Mouse (Mus musculus): ENCODE measurements around the gene Apoe. TPM values are rescaled to one million over a fixed set of nuclear protein-coding genes. Genes with fewer than 3 reads are reported as not detected.

Gene Apoe
- 14,325 and 17,049 TPM in 2 replicates for polyA plus RNA-seq (2012; rRNA removed)

DNA sequence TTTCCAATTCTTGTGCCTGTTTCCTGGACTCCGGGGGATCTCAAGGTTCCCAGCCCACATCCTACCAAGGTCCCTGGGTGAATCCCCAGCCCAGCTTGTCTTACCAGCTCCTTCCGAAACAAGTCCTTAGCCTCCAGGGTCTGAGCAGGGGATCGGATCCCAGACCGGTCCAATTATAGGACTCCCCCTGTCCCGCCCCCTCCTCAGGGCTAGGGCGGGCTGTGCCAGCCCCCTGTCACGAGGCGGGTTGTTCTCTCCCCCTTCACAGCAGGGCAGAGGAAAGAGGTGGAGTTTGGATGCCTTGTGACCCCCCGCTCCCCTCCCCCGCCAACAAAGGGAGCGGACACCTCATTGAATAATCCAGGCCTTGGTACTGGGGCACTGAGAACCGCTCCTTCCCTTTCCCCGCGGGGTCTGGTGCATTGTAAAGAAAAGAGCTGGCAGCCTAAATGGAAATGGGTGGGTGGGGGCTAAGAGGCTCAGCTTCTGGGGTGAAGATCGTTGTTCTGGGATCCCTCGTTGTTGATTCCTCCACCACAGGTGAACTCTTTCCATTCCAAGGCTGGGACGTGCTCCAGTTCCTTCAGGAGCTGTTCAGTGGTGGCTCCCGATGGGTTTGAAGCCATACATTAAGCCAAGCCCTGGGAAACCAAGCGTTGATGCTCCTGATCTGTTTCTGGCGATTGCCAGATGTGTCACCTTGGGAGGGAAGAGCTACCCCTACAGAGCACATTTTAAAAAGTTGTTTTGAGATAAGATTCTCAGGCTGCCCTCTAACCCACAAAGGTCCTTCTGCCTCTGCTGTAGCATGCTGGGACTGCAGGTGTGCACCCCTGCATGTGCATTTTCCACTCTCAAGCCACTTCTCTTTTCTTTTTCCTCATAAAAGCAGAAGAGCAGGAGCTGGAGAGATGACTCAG is at the start of gene Apoe:
Gene Apoe, minus strand, starts transcription at position 282 of the 920 bp plus-strand sequence.

DNA sequence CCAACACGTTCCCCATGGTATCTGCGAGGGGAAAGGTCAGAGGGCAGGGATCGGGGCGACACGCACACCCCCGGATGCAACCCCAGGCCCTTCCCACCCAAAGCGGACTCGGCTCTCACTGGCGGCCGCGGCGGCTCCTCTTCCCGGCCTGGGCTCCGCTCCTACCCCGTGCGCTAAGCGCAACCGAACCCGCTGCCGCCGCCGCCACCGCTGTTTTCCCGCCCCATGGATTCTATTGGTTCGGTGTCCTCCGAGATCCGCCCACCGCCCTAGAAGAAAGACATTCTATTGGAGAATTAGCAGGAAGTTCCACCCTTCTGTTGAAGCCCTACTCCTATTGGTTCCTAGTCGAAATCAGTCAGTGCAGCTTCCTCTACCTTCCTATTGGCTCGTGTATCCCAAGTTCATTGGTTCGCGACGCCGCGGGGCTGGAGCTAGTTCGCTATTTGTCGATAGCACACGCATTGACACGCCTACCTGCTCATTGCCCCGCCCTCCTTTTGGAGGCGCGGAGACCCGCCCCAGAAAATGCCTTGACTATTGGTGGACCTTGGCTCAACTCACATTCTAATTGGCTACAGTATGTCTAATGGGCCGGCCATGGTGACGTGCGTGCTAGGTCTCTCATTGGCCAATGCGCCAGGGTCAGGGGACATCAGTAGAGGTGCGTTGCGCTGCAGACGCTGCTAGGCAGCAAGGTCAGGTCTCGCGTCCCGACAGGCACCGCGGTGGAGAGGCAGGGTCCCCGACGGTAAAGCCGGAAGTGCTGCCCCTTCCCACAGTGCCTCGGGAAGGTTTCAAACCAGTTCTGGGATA is 16.5 kb upstream of the Apoe start, which contains the start of gene Tomm40:
Gene Tomm40, minus strand, starts transcription at position 200 of the 816 bp plus-strand sequence.

DNA sequence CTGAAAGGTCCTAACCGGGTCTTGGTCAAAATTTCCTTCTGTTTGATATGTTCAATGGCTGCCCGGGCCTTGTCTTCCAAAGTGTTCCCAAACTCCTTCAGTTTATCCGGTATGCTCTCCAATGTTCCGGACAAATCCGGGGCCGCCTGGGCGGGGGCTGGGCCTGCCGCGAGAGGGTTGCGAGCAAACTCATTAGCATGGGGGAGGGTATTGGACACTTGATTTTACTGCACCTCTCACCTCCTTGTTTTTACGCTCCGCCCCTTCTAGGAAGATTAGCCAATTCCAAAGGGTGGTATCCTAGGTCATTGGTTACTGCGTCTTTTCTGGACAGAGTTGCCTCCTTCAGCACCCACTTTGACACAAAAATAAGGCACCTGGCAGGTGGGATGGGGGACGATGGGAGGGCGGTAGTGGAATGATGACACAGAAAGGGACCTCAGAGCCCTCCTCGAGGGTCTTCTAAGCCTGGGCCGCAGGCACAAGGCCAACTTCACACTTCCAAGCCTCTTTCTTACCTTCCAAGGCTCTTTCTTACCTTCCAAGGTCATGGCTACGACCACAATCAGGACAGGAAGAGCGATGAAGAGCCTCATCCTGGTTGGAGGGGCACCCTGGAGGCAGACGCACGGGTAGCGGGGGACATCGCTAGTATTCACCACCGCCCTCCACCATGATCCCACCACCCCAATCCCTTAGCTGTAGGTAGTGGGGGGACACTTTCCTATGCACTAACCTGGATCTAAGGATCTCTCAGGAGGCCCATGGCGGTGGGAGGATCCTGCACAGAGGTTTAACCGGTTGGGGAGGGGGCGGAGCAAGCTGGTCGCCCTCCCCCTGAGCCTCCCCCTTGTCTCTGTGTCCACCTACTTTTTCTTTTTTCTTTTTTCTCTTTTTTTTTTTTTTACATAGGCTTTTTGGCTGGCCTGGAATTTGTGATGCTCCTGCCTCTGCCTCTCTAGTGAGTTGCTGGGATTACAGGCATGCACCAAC is 6.8 kb downstream of the Apoe start, which contains the start of gene Apoc1:
Gene Apoc1, minus strand, starts transcription at position 788 of the 993 bp plus-strand sequence.

DNA sequence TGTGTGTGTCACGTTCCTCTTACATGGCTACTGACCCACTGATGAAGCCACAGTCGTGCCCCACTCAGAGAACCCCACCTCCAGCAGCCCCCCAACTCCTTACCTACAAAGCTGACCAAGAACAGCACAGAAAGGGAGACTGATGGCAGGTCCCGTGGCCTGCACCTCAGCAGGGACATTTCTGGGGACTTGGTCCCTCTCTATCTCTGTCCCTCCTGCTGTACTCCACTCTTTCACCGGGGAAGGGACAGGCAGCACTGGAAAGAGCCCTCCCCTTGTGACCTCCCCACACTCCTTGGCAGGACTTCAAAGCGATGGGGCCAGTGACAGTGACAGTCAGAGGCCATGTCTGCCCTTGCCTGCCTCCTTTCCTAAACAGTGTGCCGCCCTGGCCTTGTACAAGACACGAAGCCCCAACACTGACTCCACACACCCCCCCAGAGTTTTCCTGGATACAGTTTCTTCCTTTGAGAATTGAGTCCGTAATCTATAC is 17.7 kb downstream of the Apoe start, which contains the start of the genes Gm44805 and Apoc4:
Gene Gm44805, minus strand, starts transcription at position 222 of the 493 bp plus-strand sequence.
Gene Apoc4, minus strand, starts transcription at position 278 of the 493 bp plus-strand sequence.

DNA sequence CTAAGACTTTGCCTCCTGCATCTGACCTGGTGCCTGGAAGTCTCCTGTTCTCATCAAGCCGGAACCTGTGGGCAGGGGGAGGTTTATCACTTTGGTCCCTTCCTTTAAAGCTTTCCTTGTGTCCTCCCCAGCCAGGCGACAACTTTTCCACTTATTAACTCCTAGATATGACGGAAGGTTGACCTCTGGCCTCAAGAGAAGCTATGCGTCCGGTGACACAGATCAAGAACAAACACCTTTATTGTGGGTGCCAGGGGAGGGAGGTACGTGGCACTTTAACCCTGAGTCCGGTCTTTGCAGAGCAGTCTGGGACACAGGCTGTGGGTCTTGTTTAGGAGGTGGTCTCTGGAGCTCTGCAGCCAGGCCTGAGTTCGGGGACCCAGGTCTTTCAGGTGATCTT is 21.1 kb downstream of the Apoe start, which contains the start of gene Apoc2:
Gene Apoc2, minus strand, starts transcription at position 70 of the 400 bp plus-strand sequence.

DNA sequence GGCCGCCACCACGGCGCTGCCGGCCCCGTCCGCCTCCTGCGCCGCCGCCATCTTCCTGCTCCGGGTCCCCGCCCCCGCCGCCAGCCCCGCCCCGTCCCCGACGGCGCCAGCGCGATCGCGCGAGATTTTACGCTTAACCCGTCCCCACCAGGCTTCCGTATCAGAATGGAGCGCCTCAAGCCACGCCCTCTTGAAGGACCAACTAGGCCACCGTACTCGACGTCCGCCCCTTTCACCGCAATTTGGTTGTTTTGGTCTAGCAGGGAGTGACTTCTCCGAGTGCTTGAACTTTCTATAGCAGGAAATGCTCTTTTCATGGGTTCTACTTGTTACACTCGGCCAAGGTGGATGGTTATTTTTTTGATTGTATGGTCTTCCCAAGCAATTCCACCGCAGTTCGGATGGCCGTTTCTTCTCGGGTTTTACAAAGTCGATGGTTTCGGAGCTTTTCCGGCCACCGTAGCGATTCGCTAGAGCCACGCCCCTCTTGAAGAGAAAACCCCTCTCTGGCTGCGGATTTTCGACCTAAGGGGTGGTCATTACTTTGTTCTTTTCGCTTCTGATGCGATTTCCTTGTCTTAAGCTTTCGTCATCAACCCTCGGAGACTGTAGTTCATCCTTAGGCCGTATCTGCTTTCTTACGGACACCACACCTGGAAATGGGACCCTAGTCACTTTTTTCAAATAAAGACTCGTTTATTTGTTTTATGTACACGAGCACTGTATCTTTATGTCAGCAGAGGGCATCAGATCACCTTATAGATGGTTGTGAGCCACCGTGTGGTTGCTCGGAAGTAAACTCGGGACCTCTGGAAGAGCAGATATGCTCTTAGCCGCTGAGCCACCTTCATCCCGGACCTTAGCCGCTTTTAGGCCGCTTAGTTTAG is 33.8 kb downstream of the Apoe start, which contains the start of gene Clptm1:
Gene Clptm1, minus strand, starts transcription at position 79 of the 887 bp plus-strand sequence.

Other genes starting within 250 kb of the Apoe start
- 4.5 and 4.8 TPM in 2 replicates for gene Mark4, start 240.4 kb downstream of the Apoe start, polyA plus RNA-seq (2012; rRNA removed)
- gene Exoc3l2, start 235.9 kb downstream of the Apoe start, polyA plus RNA-seq (2012; rRNA removed) = 2.2 and 2.4 TPM in 2 replicates
- gene Bloc1s3, start 190.8 kb downstream of the Apoe start, polyA plus RNA-seq (2012; rRNA removed) = 2.2 and 2.5 TPM in 2 replicates
- gene Trappc6a, start 190.8 kb downstream of the Apoe start, polyA plus RNA-seq (2012; rRNA removed) = 36.0 and 40.0 TPM in 2 replicates
- gene Nkpd1, start 181.3 kb downstream of the Apoe start, polyA plus RNA-seq (2012; rRNA removed) = 0.02 and 0.06 TPM in 2 replicates
- 21.3 and 26.8 TPM in 2 replicates for gene Ppp1r37, start 136.1 kb downstream of the Apoe start, polyA plus RNA-seq (2012; rRNA removed)
- 0.81 and 0.85 TPM in 2 replicates for gene Zfp296, start 121.9 kb downstream of the Apoe start, polyA plus RNA-seq (2012; rRNA removed)
- gene Gemin7, start 121.6 kb downstream of the Apoe start, polyA plus RNA-seq (2012; rRNA removed) = 28.8 and 31.3 TPM in 2 replicates
- gene Clasrp, start 94.7 kb downstream of the Apoe start, polyA plus RNA-seq (2012; rRNA removed) = 17.9 and 24.7 TPM in 2 replicates
- 2.1 and 2.4 TPM in 2 replicates for gene Relb, start 69.8 kb downstream of the Apoe start, polyA plus RNA-seq (2012; rRNA removed)
- 27.7 and 29.1 TPM in 2 replicates for gene Clptm1, start 34.2 kb downstream of the Apoe start, polyA plus RNA-seq (2012; rRNA removed)
- gene Apoc2, start 21.2 kb downstream of the Apoe start, polyA plus RNA-seq (2012; rRNA removed) = 1,005 and 1,068 TPM in 2 replicates
- gene Gm44805, start 17.8 kb downstream of the Apoe start, polyA plus RNA-seq (2012; rRNA removed) = 12.7 and 26.8 TPM in 2 replicates
- gene Apoc4, start 17.7 kb downstream of the Apoe start, polyA plus RNA-seq (2012; rRNA removed) = 1,034 and 1,247 TPM in 2 replicates
- gene Apoc1, start 6.5 kb downstream of the Apoe start, polyA plus RNA-seq (2012; rRNA removed) = 1,023 and 1,218 TPM in 2 replicates
- gene Tomm40, start 16.2 kb upstream of the Apoe start, polyA plus RNA-seq (2012; rRNA removed) = 37.0 and 43.6 TPM in 2 replicates
- 27.6 and 31.3 TPM in 2 replicates for gene Nectin2, start 51.3 kb upstream of the Apoe start, polyA plus RNA-seq (2012; rRNA removed)
- 11.0 and 11.6 TPM in 2 replicates for gene Bcam, start 71.8 kb upstream of the Apoe start, polyA plus RNA-seq (2012; rRNA removed)
- gene Cblc, start 97.6 kb upstream of the Apoe start, polyA plus RNA-seq (2012; rRNA removed) = 4.6 and 5.1 TPM in 2 replicates
- 4.7 and 4.8 TPM in 2 replicates for gene Bcl3, start 123.6 kb upstream of the Apoe start, polyA plus RNA-seq (2012; rRNA removed)
- gene Gm19345, start 152.8 kb upstream of the Apoe start, polyA plus RNA-seq (2012; rRNA removed) = 0.10 and 0.15 TPM in 2 replicates
- 0.06 and 0.13 TPM in 2 replicates for gene Ceacam16, start 162.1 kb upstream of the Apoe start, polyA plus RNA-seq (2012; rRNA removed)
- not detected in 2 replicates for gene Ceacam19, start 188.8 kb upstream of the Apoe start, polyA plus RNA-seq (2012; rRNA removed)
- 5.7 and 6.1 TPM in 2 replicates for gene Pvr, start 222.0 kb upstream of the Apoe start, polyA plus RNA-seq (2012; rRNA removed)